Mouse (Mus musculus): ENCODE measurements around the gene Pusl1. TPM values are rescaled to one million over a fixed set of nuclear protein-coding genes. Genes with fewer than 3 reads are reported as not detected.

Gene Pusl1
- polyA plus RNA-seq, 1 experiment from 2014 or later = 15.3 TPM

DNA sequence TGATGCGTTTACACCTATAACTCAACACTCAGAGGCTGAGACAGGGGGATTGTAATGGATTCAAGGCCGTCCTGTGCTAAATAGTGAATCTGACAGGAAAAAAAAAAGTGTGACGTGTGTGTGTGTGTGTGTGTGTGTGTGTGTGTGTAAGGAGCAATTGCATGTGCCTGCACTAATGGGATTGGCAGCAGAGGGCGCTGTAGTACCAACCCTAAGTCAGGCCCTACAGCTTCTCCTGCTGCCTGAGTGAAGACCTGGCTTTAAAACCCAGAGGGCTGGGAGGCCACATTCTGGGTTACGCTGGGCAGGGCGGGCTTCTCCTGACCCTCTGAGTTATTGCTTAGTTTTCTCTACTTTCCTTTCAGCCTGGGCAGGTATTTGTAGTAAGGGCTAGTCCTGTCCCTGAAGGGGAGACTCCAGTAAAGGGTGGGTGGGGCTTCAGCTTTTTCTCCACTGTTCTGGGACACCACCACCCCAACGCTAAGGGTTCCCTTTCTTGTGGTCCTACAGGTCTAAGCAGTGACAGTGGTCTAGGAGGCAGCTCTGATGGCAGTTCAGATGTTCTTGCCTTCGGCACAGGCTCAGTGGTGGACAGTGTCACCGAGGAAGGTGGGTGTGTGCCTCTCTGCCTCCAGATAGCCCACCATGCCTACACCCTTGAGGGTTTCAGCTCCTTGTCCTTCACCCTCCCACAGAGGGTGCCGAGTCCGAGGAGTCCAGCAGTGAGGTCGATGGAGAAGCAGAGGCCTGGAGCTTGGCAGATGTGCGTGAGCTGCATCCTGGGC, 12.9 kb upstream of the Pusl1 start:
- no peak overlapping the region for H3K9ac ChIP-seq (replicated peaks)
- 89% methylated on average over 13 of the region's 13 CpGs for WGBS (ENCODE audit: insufficient replicate concordance)
- H3K4me1 ChIP-seq (ENCODE audit: insufficient read depth) = no peaks in the 10 kb centered on the region
- DNase-seq (peak; percentile 49), ATAC-seq (no peak)
- peaks cover 26% of the 10 kb centered on the region for H3K36me3 ChIP-seq (replicated peaks; ENCODE audit: insufficient read depth, low read length)
- no peak overlapping the region for H3K27ac ChIP-seq (ENCODE audit: low read depth)
- H3K9me3 ChIP-seq (ENCODE audit: low read length) = no peaks in the 10 kb centered on the region
- H3K27me3 ChIP-seq (ENCODE audit: insufficient read depth, low read length) = no peaks in the 10 kb centered on the region
- H3K4me3 ChIP-seq (ENCODE audit: low read depth, low read length) = no peak overlapping the region
- TF ChIP-seq EP300 (IDR thresholded peaks at IDR 0.05; ENCODE audit: low read depth) = no peak
- peak; percentile 51 for TF ChIP-seq CTCF (IDR thresholded peaks at IDR 0.05; ENCODE audit: low read depth)
- H3K4me2 ChIP-seq (ENCODE audit: low read depth, low read length) = no peak overlapping the region

DNA sequence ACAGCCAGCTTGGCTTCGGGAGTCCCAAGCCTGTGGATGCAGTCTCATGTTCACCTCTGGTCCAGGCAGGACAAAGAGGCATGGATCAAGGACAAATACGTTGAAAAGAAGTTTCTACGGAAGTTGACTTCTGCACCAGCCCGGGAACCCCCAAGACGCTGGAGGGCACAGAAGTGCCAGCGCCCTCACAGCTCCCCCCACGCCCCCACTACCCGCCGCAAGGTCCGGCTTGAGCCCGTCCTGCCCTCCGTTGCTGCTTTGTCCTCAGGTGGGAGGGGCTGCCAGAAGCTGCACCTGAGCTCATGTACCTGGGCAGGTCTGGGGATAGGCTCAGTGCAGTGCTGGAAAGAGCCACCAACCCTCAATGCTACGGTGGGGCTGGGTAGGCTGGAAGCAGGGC, 11.7 kb upstream of the Pusl1 start:
- Histone ChIP-seq H3K36me3 (replicated peaks; ENCODE audit: insufficient read depth, low read length) (peaks cover 36% of the 10 kb centered on the region), H3K4me1 (ENCODE audit: insufficient read depth) (no peaks in the 10 kb centered on the region), H3K27ac (ENCODE audit: low read depth) (no peak overlapping the region), H3K4me2 (ENCODE audit: low read depth, low read length) (no peak overlapping the region), H3K9ac (replicated peaks) (no peak overlapping the region), H3K9me3 (ENCODE audit: low read length) (no peaks in the 10 kb centered on the region), H3K4me3 (ENCODE audit: low read depth, low read length) (no peak overlapping the region), H3K27me3 (ENCODE audit: insufficient read depth, low read length) (no peaks in the 10 kb centered on the region)
- 96% methylated on average over 13 of the region's 13 CpGs for WGBS (ENCODE audit: insufficient replicate concordance)
- DNase-seq (no peak), ATAC-seq (no peak)
- TF ChIP-seq EP300 (IDR thresholded peaks at IDR 0.05; ENCODE audit: low read depth) = no peak
- TF ChIP-seq CTCF (IDR thresholded peaks at IDR 0.05; ENCODE audit: low read depth) = no peak

DNA sequence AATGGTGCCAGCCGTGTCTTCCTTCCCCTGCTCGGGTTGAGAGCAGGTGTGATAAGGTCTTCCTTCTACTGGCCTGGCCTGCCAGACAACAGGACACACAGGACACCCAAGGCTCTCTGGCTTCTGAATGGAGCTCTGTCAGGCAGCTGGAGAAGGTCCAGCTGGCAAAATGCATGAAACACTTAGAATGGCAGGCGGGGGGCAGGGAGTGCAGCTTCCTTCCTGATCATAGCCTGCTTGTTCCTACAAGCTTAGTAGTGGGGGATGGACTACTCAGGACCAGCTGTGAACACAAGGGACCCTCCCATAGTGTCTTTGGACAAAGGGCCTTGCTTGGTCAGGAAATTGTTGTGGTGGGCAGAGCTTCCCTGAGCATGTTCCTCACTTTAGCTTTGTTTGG, 9.6 kb upstream of the Pusl1 start:
- H3K4me2 ChIP-seq (ENCODE audit: low read depth, low read length) = no peak overlapping the region
- ATAC-seq (no peak), DNase-seq (no peak)

GRCm38 (mm10) chr4:155899355-155899754, 7.8 kb upstream of the Pusl1 start:
- 86% methylated on average over 7 of the region's 7 CpGs for whole genome bisulfite sequencing (ENCODE audit: insufficient replicate concordance)
- Histone ChIP-seq H3K9me3 (ENCODE audit: low read length) (no peaks in the 10 kb centered on the region), H3K27ac (ENCODE audit: low read depth) (no peak overlapping the region), H3K4me3 (ENCODE audit: low read depth, low read length) (no peak overlapping the region), H3K36me3 (replicated peaks; ENCODE audit: insufficient read depth, low read length) (peaks cover 47% of the 10 kb centered on the region), H3K27me3 (ENCODE audit: insufficient read depth, low read length) (no peaks in the 10 kb centered on the region), H3K4me2 (ENCODE audit: low read depth, low read length) (no peak overlapping the region), H3K4me1 (ENCODE audit: insufficient read depth) (peaks cover 15% of the 10 kb centered on the region), H3K9ac (replicated peaks) (no peak overlapping the region)
- TF ChIP-seq EP300 (IDR thresholded peaks at IDR 0.05; ENCODE audit: low read depth) = no peak
- TF ChIP-seq CTCF (IDR thresholded peaks at IDR 0.05; ENCODE audit: low read depth) = no peak
- DNase-seq (no peak), ATAC-seq (no peak)

More for the DNA sequence above, 9.6 kb upstream of the Pusl1 start:
- 80% methylated on average over 3 of the region's 3 CpGs for WGBS (ENCODE audit: insufficient replicate concordance)
- TF ChIP-seq EP300 (IDR thresholded peaks at IDR 0.05; ENCODE audit: low read depth) = no peak
- no peak for TF ChIP-seq CTCF (IDR thresholded peaks at IDR 0.05; ENCODE audit: low read depth)
- Histone ChIP-seq H3K4me3 (ENCODE audit: low read depth, low read length) (no peak overlapping the region), H3K27me3 (ENCODE audit: insufficient read depth, low read length) (no peaks in the 10 kb centered on the region), H3K36me3 (replicated peaks; ENCODE audit: insufficient read depth, low read length) (peaks cover 46% of the 10 kb centered on the region), H3K4me1 (ENCODE audit: insufficient read depth) (no peaks in the 10 kb centered on the region), H3K27ac (ENCODE audit: low read depth) (no peak overlapping the region), H3K9ac (replicated peaks) (no peak overlapping the region), H3K9me3 (ENCODE audit: low read length) (no peaks in the 10 kb centered on the region)

DNA sequence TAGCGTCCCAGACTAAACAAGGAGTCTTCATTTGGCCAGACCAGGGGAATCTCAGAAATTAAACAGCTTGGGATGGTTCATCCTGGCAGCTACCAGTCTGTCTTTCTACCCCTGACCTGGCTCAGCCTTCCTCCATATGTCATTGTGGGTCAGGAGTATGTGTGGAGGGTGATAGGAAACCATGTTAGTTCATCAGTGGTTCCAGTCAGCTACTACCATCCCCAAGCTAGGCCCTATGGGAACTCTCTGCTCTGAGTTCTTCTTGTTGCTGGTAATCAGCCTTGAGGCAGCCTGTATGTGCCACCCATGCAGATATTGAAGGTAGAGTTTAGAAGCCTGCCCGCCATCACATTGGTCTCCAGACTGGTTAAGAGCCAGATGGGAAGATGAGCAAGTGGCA, 6.7 kb upstream of the Pusl1 start:
- Histone ChIP-seq H3K9ac (replicated peaks) (no peak overlapping the region), H3K36me3 (replicated peaks; ENCODE audit: insufficient read depth, low read length) (peaks cover 43% of the 10 kb centered on the region), H3K27me3 (ENCODE audit: insufficient read depth, low read length) (no peaks in the 10 kb centered on the region), H3K4me1 (ENCODE audit: insufficient read depth) (peaks cover 25% of the 10 kb centered on the region), H3K9me3 (ENCODE audit: low read length) (no peaks in the 10 kb centered on the region), H3K4me2 (ENCODE audit: low read depth, low read length) (no peak overlapping the region), H3K4me3 (ENCODE audit: low read depth, low read length) (no peak overlapping the region), H3K27ac (ENCODE audit: low read depth) (no peak overlapping the region)
- WGBS (ENCODE audit: insufficient replicate concordance) = 94% methylated on average over 2 of the region's 2 CpGs
- TF ChIP-seq CTCF (IDR thresholded peaks at IDR 0.05; ENCODE audit: low read depth) = no peak
- no peak for TF ChIP-seq EP300 (IDR thresholded peaks at IDR 0.05; ENCODE audit: low read depth)
- ATAC-seq (no peak), DNase-seq (no peak)

- Histone ChIP-seq H3K9ac (replicated peaks) (no peak overlapping the region), H3K36me3 (replicated peaks; ENCODE audit: insufficient read depth, low read length) (peaks cover 31% of the 10 kb centered on the region), H3K9me3 (ENCODE audit: low read length) (no peaks in the 10 kb centered on the region), H3K4me1 (ENCODE audit: insufficient read depth) (peaks cover 32% of the 10 kb centered on the region), H3K4me2 (ENCODE audit: low read depth, low read length) (no peak overlapping the region), H3K27ac (ENCODE audit: low read depth) (no peak overlapping the region), H3K27me3 (ENCODE audit: insufficient read depth, low read length) (no peaks in the 10 kb centered on the region), H3K4me3 (ENCODE audit: low read depth, low read length) (no peak overlapping the region)
- ATAC-seq = no peak
- TF ChIP-seq CTCF (IDR thresholded peaks at IDR 0.05; ENCODE audit: low read depth) (no peak), EP300 (IDR thresholded peaks at IDR 0.05; ENCODE audit: low read depth) (no peak)
- 94% methylated on average over 12 of the region's 12 CpGs for WGBS (ENCODE audit: insufficient replicate concordance)
- no peak for DNase-seq
These were observed 4.9 kb upstream of the Pusl1 start for GRCm38 (mm10) chr4:155896461-155896860.

Data from liver, postnatal 0 days (tissue).